24 mouse cellular contexts compared by ENCODE assay signal in genomic region chr14:21114339-21114738, GRCm38 (mm10).
"Had no signal": no experiment of that assay in that cellular context is flagged by ENCODE, and none has a peak within 500 bp of the region (broad histone marks: within the 10 kb centered on the region; RNA-seq: fewer than 3 reads in every experiment).

No protein-coding gene starts in this region.

- H3K9ac ChIP-seq: heart, embryonic 12.5 days; hindbrain, embryonic 12.5 days; hindbrain, embryonic 14.5 days; kidney, embryonic 15.5 days; limb, embryonic 13.5 days; limb, embryonic 15.5 days; liver, embryonic 13.5 days had no signal

- H3K36me3 ChIP-seq: heart, embryonic 12.5 days; hindbrain, embryonic 10.5 days; hindbrain, embryonic 12.5 days; kidney, embryonic 15.5 days; limb, embryonic 13.5 days; limb, embryonic 15.5 days had no signal

- H3K4me3 ChIP-seq: gastrocnemius, adult 2 months; heart, adult 2 months; heart, embryonic 12.5 days; hindbrain, embryonic 10.5 days; hindbrain, embryonic 12.5 days; kidney, embryonic 15.5 days; limb, embryonic 13.5 days; limb, embryonic 15.5 days; liver, embryonic 13.5 days had no signal

- H3K9me3 ChIP-seq: heart, embryonic 12.5 days; hindbrain, embryonic 10.5 days; hindbrain, embryonic 12.5 days; kidney, embryonic 15.5 days; limb, embryonic 13.5 days; limb, embryonic 15.5 days; liver, embryonic 13.5 days had no signal

- H3K27ac ChIP-seq: gastrocnemius, adult 2 months; heart, adult 2 months; hindbrain, embryonic 10.5 days; hindbrain, embryonic 12.5 days; hindbrain, embryonic 14.5 days; kidney, embryonic 15.5 days; kidney, postnatal 0 days; limb, embryonic 13.5 days; limb, embryonic 15.5 days had no signal

- H3K27me3 ChIP-seq: heart, embryonic 12.5 days; hindbrain, embryonic 12.5 days; kidney, embryonic 15.5 days; limb, embryonic 13.5 days; limb, embryonic 15.5 days; liver, embryonic 13.5 days had no signal

- H3K4me1 ChIP-seq: hindbrain, embryonic 10.5 days; hindbrain, embryonic 12.5 days; kidney, embryonic 15.5 days; limb, embryonic 13.5 days had no signal

- H3K4me2 ChIP-seq: heart, embryonic 12.5 days; hindbrain, embryonic 12.5 days; hindbrain, embryonic 14.5 days; kidney, embryonic 15.5 days; limb, embryonic 13.5 days; limb, embryonic 15.5 days; liver, embryonic 13.5 days had no signal

- ATAC-seq: hindbrain, embryonic 16.5 days; intestine, embryonic 16.5 days had no signal

- DNase-seq: gastrocnemius, adult 2 months; gastrocnemius, postnatal 10 days; gastrocnemius, postnatal 25 days; heart, adult 2 months; heart, postnatal 10 days; heart, postnatal 4 days; kidney, adult 11 months; kidney, adult 2 months; kidney, postnatal 14 days; kidney, postnatal 36 days; layer of hippocampus, adult 9-11 months; layer of hippocampus, postnatal 36 days; left cerebral cortex, postnatal 4 days; liver, embryonic 13.5 days had no signal
